Mouse (Mus musculus) embryonic facial prominence, embryonic 13.5 days (tissue): ENCODE results near the gene Cdc42. TPM values are rescaled to one million over a fixed set of nuclear protein-coding genes. Genes with fewer than 3 reads are reported as not detected.

Source experiments
- ATAC-seq: fragments of 200-750 bp; cut with Nextera tagmentation; 2 replicates; pipeline ENCODE4 v1.8.0; 2017; ENCODE audit warnings: low read depth; ENCODE audit not compliant: insufficient number of reproducible peaks, insufficient read depth, low FRiP score, low TSS enrichment
- H3K27ac ChIP-seq: fragments of 300-500 bp; sonication (generic); 2 replicates; pipeline ENCODE4 v1.5.1; 2015; ENCODE audit warnings: moderate library complexity, mild to moderate bottlenecking, inconsistent platforms
- H3K27me3 ChIP-seq: fragments of 300-500 bp; sonication (generic); 2 replicates; pipeline ENCODE4 v1.6.1; 2015; ENCODE audit warnings: mild to moderate bottlenecking, inconsistent platforms
- H3K36me3 ChIP-seq: fragments of 300-500 bp; sonication (generic); 2 replicates; pipeline ENCODE4 v1.6.1; 2015; ENCODE audit warnings: mild to moderate bottlenecking, inconsistent platforms
- H3K4me1 ChIP-seq: fragments of 300-500 bp; sonication (generic); 2 replicates; pipeline ENCODE4 v1.6.1; 2015; ENCODE audit warnings: inconsistent platforms
- H3K4me2 ChIP-seq: fragments of 300-500 bp; sonication (generic); 2 replicates; pipeline ENCODE4 v1.6.1; 2015; ENCODE audit warnings: moderate library complexity, mild to moderate bottlenecking, inconsistent platforms
- H3K4me3 ChIP-seq: fragments of 300-500 bp; sonication (generic); 2 replicates; pipeline ENCODE4 v1.5.1; 2015; ENCODE audit warnings: mild to moderate bottlenecking, inconsistent platforms
- H3K9ac ChIP-seq: fragments of 300-500 bp; sonication (generic); 2 replicates; pipeline ENCODE4 v1.6.1; 2015; ENCODE audit warnings: mild to moderate bottlenecking, inconsistent platforms
- H3K9me3 ChIP-seq: fragments of 300-500 bp; sonication (generic); 2 replicates; pipeline ENCODE4 v1.6.1; 2016; ENCODE audit warnings: inconsistent platforms
- WGBS: fragments of 180-500 bp; shearing (Covaris S2); methylation state at CpG from one replicate; pipeline ENCODE4 v1.1.7; 2015; ENCODE audit warnings: mixed read lengths; 5-methylcytosine and 5-hydroxymethylcytosine counted together
- polyA plus RNA-seq: library from polyadenylated mRNA; unstranded; fragments of >200 nt; fragmentation: Nextera tagmentation; extraction: Ambion mirVana; gene quantifications from 2 replicates; pipeline ENCODE4 v1.2.1, GENCODE M21; 2015

The Cdc42 gene
- polyA plus RNA-seq, 1 experiment from 2014 or later: 700 TPM

GRCm38 (mm10) chr4:137290250-137290649 is 67.3 kb downstream of the Cdc42 start:
- no peaks in the 10 kb centered on the region for H3K27me3 ChIP-seq
- H3K4me1 ChIP-seq: peaks cover 23% of the 10 kb centered on the region
- H3K9me3 ChIP-seq: no peaks in the 10 kb centered on the region
- no peak overlapping the region for H3K9ac ChIP-seq
- H3K36me3 ChIP-seq: no peaks in the 10 kb centered on the region
- 86% methylated on average over 3 of the region's 3 CpGs for WGBS
- H3K4me2 ChIP-seq: no peak overlapping the region
- H3K4me3 ChIP-seq: no peak overlapping the region
- H3K27ac ChIP-seq: no peak overlapping the region
- ATAC-seq: no peak

GRCm38 (mm10) chr4:137289701-137290100 is 67.8 kb downstream of the Cdc42 start:
- no peak overlapping the region for H3K27ac ChIP-seq
- H3K27me3 ChIP-seq: peaks cover 3% of the 10 kb centered on the region
- H3K9me3 ChIP-seq: no peaks in the 10 kb centered on the region

GRCm38 (mm10) chr4:137287818-137288217 is 69.7 kb downstream of the Cdc42 start:
- H3K4me3 ChIP-seq: no peak overlapping the region
- no peaks in the 10 kb centered on the region for H3K9me3 ChIP-seq
- H3K4me1 ChIP-seq: peaks cover 19% of the 10 kb centered on the region
- ATAC-seq: no peak
- peaks cover 21% of the 10 kb centered on the region for H3K27me3 ChIP-seq
- no peak overlapping the region for H3K27ac ChIP-seq
- no peak overlapping the region for H3K9ac ChIP-seq
- no peak overlapping the region for H3K4me2 ChIP-seq
- WGBS: 4% methylated on average over 4 of the region's 4 CpGs
- no peaks in the 10 kb centered on the region for H3K36me3 ChIP-seq

More at GRCm38 (mm10) chr4:137289701-137290100, 67.8 kb downstream of the Cdc42 start:
- no peak for ATAC-seq
- Histone ChIP-seq H3K4me1 (peaks cover 20% of the 10 kb centered on the region), H3K4me3 (no peak overlapping the region), H3K36me3 (no peaks in the 10 kb centered on the region), H3K4me2 (no peak overlapping the region), H3K9ac (no peak overlapping the region)
- 90% methylated on average over 6 of the region's 6 CpGs for WGBS

- Histone ChIP-seq H3K4me3 (no peak overlapping the region), H3K9ac (no peak overlapping the region), H3K36me3 (no peaks in the 10 kb centered on the region), H3K27me3 (peaks cover 27% of the 10 kb centered on the region), H3K27ac (no peak overlapping the region), H3K4me2 (no peak overlapping the region), H3K9me3 (no peaks in the 10 kb centered on the region), H3K4me1 (peaks cover 25% of the 10 kb centered on the region)
- WGBS: 74% methylated on average over 13 of the region's 13 CpGs
- ATAC-seq: no peak
These were observed 70.3 kb downstream of the Cdc42 start for GRCm38 (mm10) chr4:137287206-137287605.

DNA sequence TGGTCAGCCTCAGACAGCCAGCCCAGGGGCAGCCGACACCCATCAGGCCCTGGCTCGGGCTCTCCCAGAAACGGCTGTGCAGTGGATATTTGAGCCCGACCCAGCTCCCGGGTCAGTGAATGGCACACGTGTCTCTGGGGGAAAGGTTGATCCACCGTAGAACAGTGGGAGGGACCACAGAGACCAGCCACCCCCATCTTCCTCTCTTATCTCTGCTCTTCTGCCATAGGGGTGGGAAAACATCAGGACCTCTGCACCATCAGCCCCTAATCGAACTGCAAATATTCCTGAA is 70.9 kb downstream of the Cdc42 start:
- Histone ChIP-seq H3K9ac (no peak overlapping the region), H3K4me1 (peaks cover 27% of the 10 kb centered on the region), H3K27me3 (peaks cover 33% of the 10 kb centered on the region), H3K4me2 (no peak overlapping the region), H3K36me3 (no peaks in the 10 kb centered on the region), H3K4me3 (no peak overlapping the region), H3K9me3 (no peaks in the 10 kb centered on the region), H3K27ac (no peak overlapping the region)
- ATAC-seq: no peak
- 54% methylated on average over 8 of the region's 8 CpGs for WGBS

DNA sequence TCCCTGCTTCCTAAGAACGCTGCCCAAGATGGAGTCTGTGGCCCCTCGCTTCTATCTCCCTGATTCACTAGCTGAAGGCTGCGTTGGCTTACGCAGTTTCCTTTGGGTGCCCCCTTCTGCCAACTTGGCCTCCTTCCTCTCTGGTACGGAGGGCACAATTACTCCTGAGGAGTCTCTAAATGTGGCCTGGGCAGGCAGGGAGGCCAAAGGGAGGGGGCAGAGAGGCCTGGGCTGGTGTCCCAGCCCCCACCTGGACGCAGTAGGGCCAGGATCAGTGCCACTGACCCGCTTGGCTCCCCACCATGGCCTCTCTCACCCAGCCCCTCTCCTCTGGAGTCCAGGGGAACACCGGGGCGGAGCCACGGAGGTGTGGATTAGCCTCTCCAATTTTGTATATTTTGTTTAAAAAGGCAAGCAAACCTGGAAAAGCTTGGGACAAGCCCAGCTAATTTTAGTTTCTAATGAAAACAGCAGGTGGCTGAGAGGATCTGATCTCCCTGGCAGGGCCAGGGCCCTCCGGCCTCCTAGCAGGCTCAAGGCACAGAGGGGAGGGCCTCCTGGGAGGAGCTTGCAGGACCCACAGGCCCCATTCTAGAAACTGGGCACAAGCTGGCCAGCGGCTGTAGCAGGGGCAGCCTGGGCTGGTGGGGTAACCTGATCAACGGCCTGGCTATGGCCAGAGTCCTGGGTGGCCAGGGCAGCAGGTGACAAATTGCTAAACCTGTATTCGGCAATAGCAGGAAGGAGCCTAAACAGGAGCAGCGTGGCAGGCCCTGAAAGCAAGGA is 71.5 kb downstream of the Cdc42 start:
- no peak for ATAC-seq
- H3K27me3 ChIP-seq: peaks cover 39% of the 10 kb centered on the region
- H3K9ac ChIP-seq: no peak overlapping the region
- peaks cover 27% of the 10 kb centered on the region for H3K4me1 ChIP-seq
- no peak overlapping the region for H3K27ac ChIP-seq
- H3K4me3 ChIP-seq: no peak overlapping the region
- WGBS: 67% methylated on average over 15 of the region's 15 CpGs
- no peaks in the 10 kb centered on the region for H3K36me3 ChIP-seq
- no peak overlapping the region for H3K4me2 ChIP-seq
- H3K9me3 ChIP-seq: no peaks in the 10 kb centered on the region

GRCm38 (mm10) chr4:137283407-137283732 is 74.2 kb downstream of the Cdc42 start:
- peaks cover 41% of the 10 kb centered on the region for H3K4me1 ChIP-seq

GRCm38 (mm10) chr4:137282584-137283406 is 74.7 kb downstream of the Cdc42 start:
- Histone ChIP-seq H3K27ac (peak overlapping the region; percentile 34), H3K36me3 (no peaks in the 10 kb centered on the region), H3K4me2 (peak overlapping the region; percentile 29), H3K4me3 (no peak overlapping the region), H3K9ac (no peak overlapping the region), H3K9me3 (no peaks in the 10 kb centered on the region), H3K27me3 (peaks cover 71% of the 10 kb centered on the region), H3K4me1 (peaks cover 47% of the 10 kb centered on the region)
- WGBS: 5% methylated on average over 17 of the region's 17 CpGs
- 0 out of 2 replicates have a peak, but pooled peaks have one; percentile 20 for ATAC-seq

More at GRCm38 (mm10) chr4:137283407-137283732, 74.2 kb downstream of the Cdc42 start:
- H3K9ac ChIP-seq: no peak overlapping the region
- 0 out of 2 replicates have a peak overlapping the region, but pooled peaks have one; percentile 29 for H3K4me2 ChIP-seq
- ATAC-seq: no peak
- peaks cover 65% of the 10 kb centered on the region for H3K27me3 ChIP-seq
- peak overlapping the region; percentile 34 for H3K27ac ChIP-seq
- H3K4me3 ChIP-seq: no peak overlapping the region
- no peaks in the 10 kb centered on the region for H3K9me3 ChIP-seq
- no peaks in the 10 kb centered on the region for H3K36me3 ChIP-seq
- 7% methylated on average over 4 of the region's 4 CpGs for WGBS

GRCm38 (mm10) chr4:137282122-137282521 is 75.4 kb downstream of the Cdc42 start:
- Histone ChIP-seq H3K36me3 (no peaks in the 10 kb centered on the region), H3K4me1 (peaks cover 50% of the 10 kb centered on the region), H3K9ac (no peak overlapping the region), H3K27me3 (peaks cover 77% of the 10 kb centered on the region), H3K9me3 (no peaks in the 10 kb centered on the region), H3K4me3 (no peak overlapping the region), H3K4me2 (peak overlapping the region; percentile 29), H3K27ac (peak overlapping the region; percentile 18; the same call in 1 of the 2 replicates)
- no peak for ATAC-seq
- 71% methylated on average over 5 of the region's 5 CpGs for WGBS

- peaks cover 54% of the 10 kb centered on the region for H3K4me1 ChIP-seq
- 64% methylated on average over 3 of the region's 3 CpGs for WGBS
These were observed 76.2 kb downstream of the Cdc42 start for GRCm38 (mm10) chr4:137281273-137281672.

DNA sequence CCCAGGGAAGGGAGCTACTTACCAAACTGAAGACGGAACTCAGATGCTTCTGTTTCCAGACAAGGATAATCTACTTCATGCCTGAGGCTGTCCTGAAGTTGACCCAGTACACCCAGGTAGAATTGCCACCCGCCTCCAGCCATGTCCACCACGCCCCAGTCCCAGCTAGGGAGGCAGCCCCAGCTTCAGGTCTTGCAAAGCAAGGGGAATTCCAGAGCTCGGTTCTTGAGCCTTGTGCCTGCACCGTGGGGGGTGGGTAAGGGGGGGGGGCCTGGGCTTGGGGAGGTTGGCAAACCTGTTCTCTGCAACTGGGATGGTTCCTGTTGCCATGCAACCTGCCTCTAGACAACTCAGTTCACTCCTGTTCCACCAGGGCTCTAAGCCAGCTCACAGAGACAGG is 78.2 kb downstream of the Cdc42 start:
- H3K4me3 ChIP-seq: peak overlapping the region; percentile 60
- no peaks in the 10 kb centered on the region for H3K36me3 ChIP-seq
- 0 out of 2 replicates have a peak overlapping the region, but pooled peaks have one; percentile 16 for H3K27ac ChIP-seq
- H3K9me3 ChIP-seq: no peaks in the 10 kb centered on the region
- H3K27me3 ChIP-seq: peaks cover 98% of the 10 kb centered on the region
- peak overlapping the region; percentile 93; the same call in 1 of the 2 replicates for H3K4me2 ChIP-seq
- 10% methylated on average over 5 of the region's 5 CpGs for WGBS
- no peak for ATAC-seq
- H3K4me1 ChIP-seq: peaks cover 47% of the 10 kb centered on the region
- H3K9ac ChIP-seq: no peak overlapping the region

More at GRCm38 (mm10) chr4:137281273-137281672, 76.2 kb downstream of the Cdc42 start:
- Histone ChIP-seq H3K4me2 (no peak overlapping the region), H3K36me3 (no peaks in the 10 kb centered on the region), H3K9me3 (no peaks in the 10 kb centered on the region), H3K4me3 (no peak overlapping the region), H3K27me3 (peaks cover 86% of the 10 kb centered on the region), H3K9ac (no peak overlapping the region), H3K27ac (no peak overlapping the region)
- no peak for ATAC-seq
